ENCODE assay signal across 8 mouse cellular contexts in the genomic region with DNA sequence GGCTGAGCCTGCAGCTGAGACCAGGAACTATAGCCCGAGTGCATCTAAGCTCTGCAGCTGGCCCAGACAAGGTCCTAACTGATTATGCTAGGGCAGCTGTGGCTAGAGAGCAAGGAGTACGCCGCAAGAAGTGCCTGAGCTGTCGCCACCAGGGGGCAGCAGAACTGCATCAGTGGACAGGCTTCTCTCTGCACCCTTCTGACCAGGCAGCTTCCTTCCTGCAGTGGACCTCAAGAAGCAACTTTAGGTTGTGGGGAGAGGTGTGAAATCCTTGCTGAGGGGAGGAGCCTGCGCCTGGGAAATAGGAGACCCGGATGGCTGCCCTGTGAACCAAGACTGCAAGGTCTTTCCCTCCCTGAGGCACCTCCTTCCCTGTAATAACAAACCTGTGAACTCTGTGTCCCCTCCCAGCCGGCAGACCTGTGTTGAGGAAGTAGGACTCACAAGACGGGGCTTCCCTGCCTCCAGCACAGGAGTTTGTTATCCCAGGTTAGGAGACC. TPM values are rescaled to one million over a fixed set of nuclear protein-coding genes. Genes with fewer than 3 reads are reported as not detected.
DNase-seq lines count a peak whose midpoint lies in the region; ATAC-seq and TF ChIP-seq lines count a peak whose summit lies in the region.

No protein-coding gene starts in this region.

- H3K9me3 ChIP-seq in heart, embryonic 11.5 days (replicated peaks; ENCODE audit: control insufficient read depth, low read length) = no peaks in the 10 kb centered on the region
- no peaks in the 10 kb centered on the region for H3K9me3 ChIP-seq in kidney, embryonic 15.5 days (replicated peaks)
- no peaks in the 10 kb centered on the region for H3K9me3 ChIP-seq in limb, embryonic 15.5 days

- no peak overlapping the region for H3K4me3 ChIP-seq in C2C12 (ENCODE audit: insufficient read depth, poor library complexity, severe bottlenecking)
- no peak overlapping the region for H3K4me3 ChIP-seq in embryonic fibroblast, embryonic 13.5 days (ENCODE audit: insufficient read depth, low read length)
- H3K4me3 ChIP-seq in heart, embryonic 11.5 days (ENCODE audit: low read depth, low read length) = no peak overlapping the region
- H3K4me3 ChIP-seq in kidney, embryonic 15.5 days (replicated peaks) = peak overlapping the region; percentile 11
- no peak overlapping the region for H3K4me3 ChIP-seq in limb, embryonic 15.5 days

- peak; percentile 67 for ATAC-seq in heart, embryonic 11.5 days (replicated peaks; ENCODE audit: insufficient number of reproducible peaks, low FRiP score, low TSS enrichment)
- peak; percentile 93 for ATAC-seq in kidney, embryonic 15.5 days (replicated peaks; ENCODE audit: low FRiP score)
- peak; percentile 72 for ATAC-seq in limb, embryonic 15.5 days (ENCODE audit: insufficient number of reproducible peaks, low FRiP score, low TSS enrichment, low read depth)

- no peak overlapping the region for H3K27ac ChIP-seq in embryonic fibroblast, embryonic 13.5 days (ENCODE audit: insufficient read depth, low read length)
- H3K27ac ChIP-seq in heart, embryonic 11.5 days (ENCODE audit: low read depth, low read length) = 0 out of 2 replicates have a peak overlapping the region, but pooled peaks have one; percentile 16
- peak overlapping the region; percentile 92 for H3K27ac ChIP-seq in kidney, embryonic 15.5 days
- H3K27ac ChIP-seq in limb, embryonic 15.5 days = peak overlapping the region; percentile 59

- H3ac ChIP-seq in C2C12 (ENCODE audit: control insufficient read depth, insufficient read length, low read depth) = no peak overlapping the region

- WGBS in heart, embryonic 11.5 days (ENCODE audit: insufficient replicate concordance) = 8% methylated on average over 8 of the region's 8 CpGs
- WGBS in kidney, embryonic 15.5 days = 2% methylated on average over 8 of the region's 8 CpGs
- 4% methylated on average over 8 of the region's 8 CpGs for WGBS in limb, embryonic 15.5 days

- H3K4me1 ChIP-seq in embryonic fibroblast, embryonic 13.5 days (ENCODE audit: control insufficient read depth, insufficient read depth, low read length) = peaks cover 5% of the 10 kb centered on the region; the same call in 1 of the 2 replicates
- H3K4me1 ChIP-seq in heart, embryonic 11.5 days (ENCODE audit: control insufficient read depth, insufficient read depth, low read length) = peaks cover 13% of the 10 kb centered on the region
- peaks cover 47% of the 10 kb centered on the region for H3K4me1 ChIP-seq in kidney, embryonic 15.5 days
- H3K4me1 ChIP-seq in limb, embryonic 15.5 days = peaks cover 29% of the 10 kb centered on the region

- TF ChIP-seq CTCF in C2C12 (IDR thresholded peaks at IDR 0.05; ENCODE audit: control insufficient read depth, insufficient read depth, insufficient read length) = peak; percentile 96
- peak; percentile 99 for TF ChIP-seq CTCF in embryonic fibroblast, embryonic 13.5 days (IDR thresholded peaks at IDR 0.05; ENCODE audit: borderline replicate concordance, insufficient read depth, low read length)

- H3K9ac ChIP-seq in heart, embryonic 11.5 days (ENCODE audit: low read depth, low read length) = no peak overlapping the region
- 0 out of 2 replicates have a peak overlapping the region, but pooled peaks have one; percentile 15 for H3K9ac ChIP-seq in kidney, embryonic 15.5 days
- H3K9ac ChIP-seq in limb, embryonic 15.5 days = no peak overlapping the region

- no peaks in the 10 kb centered on the region for H3K27me3 ChIP-seq in C2C12 (ENCODE audit: control insufficient read depth, insufficient read depth, insufficient read length)
- H3K27me3 ChIP-seq in heart, embryonic 11.5 days (ENCODE audit: control insufficient read depth, insufficient read depth, low read length) = no peaks in the 10 kb centered on the region
- no peaks in the 10 kb centered on the region for H3K27me3 ChIP-seq in kidney, embryonic 15.5 days
- no peaks in the 10 kb centered on the region for H3K27me3 ChIP-seq in limb, embryonic 15.5 days

- peaks cover under 1% of the 10 kb centered on the region for H3K79me3 ChIP-seq in C2C12 (ENCODE audit: low read depth)

- no peak overlapping the region for H3K4me2 ChIP-seq in heart, embryonic 11.5 days
- H3K4me2 ChIP-seq in kidney, embryonic 15.5 days = peak overlapping the region; percentile 48
- H3K4me2 ChIP-seq in limb, embryonic 15.5 days = no peak overlapping the region

- no peaks in the 10 kb centered on the region for H3K79me2 ChIP-seq in C2C12 (ENCODE audit: control insufficient read depth, insufficient read depth)

- H3K36me3 ChIP-seq in C2C12 (ENCODE audit: control insufficient read depth, insufficient read depth) = peaks cover 35% of the 10 kb centered on the region
- peaks cover 21% of the 10 kb centered on the region for H3K36me3 ChIP-seq in heart, embryonic 11.5 days (ENCODE audit: control insufficient read depth, insufficient read depth, low read length)
- H3K36me3 ChIP-seq in kidney, embryonic 15.5 days = peaks cover 57% of the 10 kb centered on the region
- peaks cover 52% of the 10 kb centered on the region for H3K36me3 ChIP-seq in limb, embryonic 15.5 days

- peak; percentile 97 for DNase-seq in brain, adult 2 months (ENCODE audit: low read depth, low spot score)
- peak; percentile 71 to 87 for DNase-seq in monocyte, adult 2 months (ENCODE audit: low read depth in 1 of 2, low spot score in 2 of 2)
- peak; percentile 93 to 96 for DNase-seq in spleen, postnatal 14 days (ENCODE audit: low spot score in 2 of 2)

- no peak for TF ChIP-seq POLR2A in embryonic fibroblast, embryonic 13.5 days (IDR thresholded peaks at IDR 0.05; ENCODE audit: low read depth, low read length)

TF ChIP-seq in C2C12, 6 proteins besides CTCF, POLR2A, EP300 and RAD21:
- TF ChIP-seq FOSL1 (IDR thresholded peaks at IDR 0.05; ENCODE audit: insufficient read depth, low read length, poor library complexity, severe bottlenecking) = no peak
- TF ChIP-seq USF1 (IDR thresholded peaks at IDR 0.05; ENCODE audit: low read depth) = no peak
- no peak for TF ChIP-seq MYOD1 (IDR thresholded peaks at IDR 0.05; ENCODE audit: control insufficient read depth, insufficient read length, low read depth)
- TF ChIP-seq MYOG (IDR thresholded peaks at IDR 0.05; ENCODE audit: control insufficient read depth, extremely low read depth, insufficient read length) = no peak
- no peak for TF ChIP-seq CEBPB (IDR thresholded peaks at IDR 0.05; ENCODE audit: low read depth)
- no peak for TF ChIP-seq MAX (IDR thresholded peaks at IDR 0.05)

RNA-seq across cellular contexts. Expression of a gene that starts 13.9 kb away (rescaled TPM):
- polyA plus RNA-seq in C2C12 (2012; fragmentation: generic; extraction: Trizol) = 30.2 TPM
- polyA plus RNA-seq in embryonic fibroblast, embryonic 13.5 days (2011; ENCODE audit: insufficient read length, low read depth, missing spikeins) = 55.2 and 69.7 TPM in 2 replicates
- polyA plus RNA-seq in heart, embryonic 11.5 days (2014; fragmentation: Nextera tagmentation; extraction: Ambion mirVana) = 53.9 and 66.3 TPM in 2 replicates
- 134 TPM in 2 replicates for polyA plus RNA-seq in kidney, embryonic 15.5 days (2015; fragmentation: Nextera tagmentation; extraction: Ambion mirVana)
- polyA plus RNA-seq in limb, embryonic 15.5 days (2015; fragmentation: Nextera tagmentation; extraction: Ambion mirVana) = 93.8 and 108 TPM in 2 replicates

RNA-seq across cellular contexts. Expression of a gene that starts 14.7 kb away (rescaled TPM):
- polyA plus RNA-seq in C2C12 (2012; fragmentation: generic; extraction: Trizol) = 0.18 TPM
- not detected in 2 replicates for polyA plus RNA-seq in embryonic fibroblast, embryonic 13.5 days (2011; ENCODE audit: insufficient read length, low read depth, missing spikeins)
- polyA plus RNA-seq in heart, embryonic 11.5 days (2014; fragmentation: Nextera tagmentation; extraction: Ambion mirVana) = 0.50 and 0.84 TPM in 2 replicates
- 0.83 and 1.1 TPM in 2 replicates for polyA plus RNA-seq in kidney, embryonic 15.5 days (2015; fragmentation: Nextera tagmentation; extraction: Ambion mirVana)
- polyA plus RNA-seq in limb, embryonic 15.5 days (2015; fragmentation: Nextera tagmentation; extraction: Ambion mirVana) = 1.8 and 2.4 TPM in 2 replicates

RNA-seq across cellular contexts. Expression of a gene that starts 17.4 kb away (rescaled TPM):
- 28.7 TPM for polyA plus RNA-seq in C2C12 (2012; fragmentation: generic; extraction: Trizol)
- 31.7 and 40.8 TPM in 2 replicates for polyA plus RNA-seq in embryonic fibroblast, embryonic 13.5 days (2011; ENCODE audit: insufficient read length, low read depth, missing spikeins)
- polyA plus RNA-seq in heart, embryonic 11.5 days (2014; fragmentation: Nextera tagmentation; extraction: Ambion mirVana) = 23.6 and 27.9 TPM in 2 replicates
- polyA plus RNA-seq in kidney, embryonic 15.5 days (2015; fragmentation: Nextera tagmentation; extraction: Ambion mirVana) = 33.3 and 39.5 TPM in 2 replicates
- polyA plus RNA-seq in limb, embryonic 15.5 days (2015; fragmentation: Nextera tagmentation; extraction: Ambion mirVana) = 20.9 and 24.6 TPM in 2 replicates

RNA-seq across cellular contexts. Expression of a gene that starts 56.6 kb away (rescaled TPM):
- 95.1 TPM for polyA plus RNA-seq in C2C12 (2012; fragmentation: generic; extraction: Trizol)
- polyA plus RNA-seq in embryonic fibroblast, embryonic 13.5 days (2011; ENCODE audit: insufficient read length, low read depth, missing spikeins) = 134 and 138 TPM in 2 replicates
- polyA plus RNA-seq in heart, embryonic 11.5 days (2014; fragmentation: Nextera tagmentation; extraction: Ambion mirVana) = 80.7 and 86.3 TPM in 2 replicates
- polyA plus RNA-seq in kidney, embryonic 15.5 days (2015; fragmentation: Nextera tagmentation; extraction: Ambion mirVana) = 85.8 and 88.3 TPM in 2 replicates
- 97.4 and 103 TPM in 2 replicates for polyA plus RNA-seq in limb, embryonic 15.5 days (2015; fragmentation: Nextera tagmentation; extraction: Ambion mirVana)
